Mouse (Mus musculus) frontal cortex, adult (tissue): ENCODE results near the gene Rnf31.

Source experiments
- ATAC-seq: cut with Nextera tagmentation; 2 replicates; pipeline ENCODE4 v1.9.2; 2017; ENCODE audit warnings: mild to moderate bottlenecking, moderate library complexity, mixed read lengths; ENCODE audit not compliant: low TSS enrichment

Rnf31 gene

DNA sequence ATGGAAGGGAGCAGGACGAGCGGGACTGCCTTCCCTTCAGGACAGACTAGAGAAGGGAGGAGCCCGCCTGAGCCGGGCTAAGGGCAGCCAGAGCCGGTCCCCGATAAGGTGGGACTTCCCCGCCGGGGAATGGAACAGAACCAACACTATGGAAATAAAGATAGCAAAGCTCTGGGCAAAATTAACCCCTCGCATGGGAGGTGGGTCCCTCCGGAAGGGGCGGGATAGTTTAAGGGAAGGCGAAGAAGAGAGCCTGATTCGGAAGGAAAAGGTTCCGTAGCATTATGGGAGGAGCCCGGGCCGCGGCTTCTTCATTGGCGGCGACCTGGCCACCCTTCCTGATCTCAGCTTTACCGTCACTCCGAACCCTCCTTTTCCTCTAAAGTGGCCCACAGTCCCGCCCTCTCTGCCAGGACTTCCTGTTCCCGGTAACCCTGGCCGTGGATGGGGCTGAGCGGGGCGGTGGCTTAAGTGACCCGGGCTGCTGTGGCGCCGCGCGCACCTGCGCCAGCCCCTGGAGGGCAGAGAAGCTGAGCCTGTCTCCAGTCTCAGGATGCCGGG lies at the start of gene Rnf31:
Rnf31 (plus strand) TSS at position 378 of the 561 bp plus-strand sequence.
- peak; percentile 88 for ATAC-seq

GRCm38 (mm10) chr14:55542268-55542667 lies 49.2 kb upstream of the Rnf31 start:
- no peak for ATAC-seq

- ATAC-seq = no peak
Measured at GRCm38 (mm10) chr14:55544334-55544733, 47.2 kb upstream of the Rnf31 start.

- ATAC-seq = no peak
Measured at GRCm38 (mm10) chr14:55550191-55550590, 41.3 kb upstream of the Rnf31 start.

DNA sequence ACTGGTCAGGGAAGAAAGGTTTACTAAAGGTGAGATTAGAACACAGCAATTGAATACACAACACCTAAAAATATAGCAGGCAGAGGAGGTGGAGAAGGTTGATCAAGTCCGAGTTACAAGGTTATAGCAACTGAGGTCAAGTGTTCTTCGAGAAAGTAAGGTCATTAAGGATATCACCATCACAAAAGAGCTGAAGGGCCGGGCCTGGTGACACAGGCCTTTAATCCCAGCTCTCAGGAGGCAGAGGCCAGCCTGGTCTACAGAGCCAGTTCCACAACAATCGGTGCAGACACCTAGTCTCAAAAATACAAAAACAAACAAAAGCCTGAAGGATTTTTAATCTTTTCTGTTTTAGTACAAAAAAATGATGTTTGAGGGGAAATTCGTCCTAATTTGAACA lies 40.2 kb upstream of the Rnf31 start:
- no peak for ATAC-seq

- no peak for ATAC-seq
Measured at GRCm38 (mm10) chr14:55551794-55552193, 39.7 kb upstream of the Rnf31 start.

- no peak for ATAC-seq
Measured at GRCm38 (mm10) chr14:55554635-55555034, 36.9 kb upstream of the Rnf31 start.

DNA sequence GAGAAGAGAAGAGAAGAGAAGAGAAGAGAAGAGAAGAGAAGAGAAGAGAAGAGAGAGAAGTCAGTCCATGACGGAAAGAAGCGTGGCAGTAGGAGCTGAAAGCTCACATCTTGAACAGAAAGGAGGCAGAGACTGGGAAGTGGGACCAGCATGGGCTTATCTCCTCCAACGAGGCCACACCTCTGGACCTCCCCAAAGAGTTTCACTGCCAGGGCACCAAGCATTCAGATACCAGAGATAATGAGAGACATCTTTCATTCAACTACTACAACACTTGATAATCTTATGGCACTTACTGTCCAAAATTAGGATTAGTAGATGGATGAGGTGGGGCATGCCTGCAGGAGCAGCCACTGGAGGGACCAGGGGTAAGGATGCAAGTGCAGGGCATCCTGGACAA lies 35.7 kb upstream of the Rnf31 start:
- ATAC-seq = no peak

- no peak for ATAC-seq
Measured at GRCm38 (mm10) chr14:55557003-55557402, 34.5 kb upstream of the Rnf31 start.

- no peak for ATAC-seq
Measured at GRCm38 (mm10) chr14:55557587-55557986, 33.9 kb upstream of the Rnf31 start.

DNA sequence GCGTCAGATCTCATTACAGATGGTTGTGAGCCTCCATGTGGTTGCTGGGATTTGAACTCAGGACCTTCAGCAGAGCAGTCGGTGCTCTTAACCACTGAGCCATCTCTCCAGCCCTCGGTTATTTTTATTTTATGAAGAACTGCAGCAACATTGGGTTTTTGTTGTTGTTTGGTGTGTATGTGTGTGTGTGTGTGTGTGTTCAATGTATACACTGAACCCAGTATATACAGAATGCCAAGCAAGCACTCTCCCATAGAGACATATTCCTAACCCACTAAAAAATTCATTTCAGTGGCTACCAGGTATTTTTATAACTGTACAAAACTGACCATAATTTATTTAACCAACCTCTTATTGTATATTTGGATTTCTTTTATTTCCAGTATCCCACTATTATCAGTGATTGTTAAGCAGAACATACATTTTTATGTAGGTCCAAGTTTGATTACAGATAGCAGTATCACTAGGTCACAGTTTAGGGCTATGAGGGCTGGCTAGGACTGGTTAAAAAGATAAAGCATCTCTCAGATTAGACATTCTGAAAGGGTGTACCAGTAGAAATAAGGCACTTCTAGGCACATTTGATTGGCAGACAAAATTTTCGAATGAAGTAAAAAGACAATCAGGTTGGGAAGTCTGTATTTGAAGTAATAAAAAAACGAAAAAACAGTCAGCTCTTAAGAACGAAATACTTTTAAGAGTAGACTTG lies 32.6 kb upstream of the Rnf31 start:
- no peak for ATAC-seq

DNA sequence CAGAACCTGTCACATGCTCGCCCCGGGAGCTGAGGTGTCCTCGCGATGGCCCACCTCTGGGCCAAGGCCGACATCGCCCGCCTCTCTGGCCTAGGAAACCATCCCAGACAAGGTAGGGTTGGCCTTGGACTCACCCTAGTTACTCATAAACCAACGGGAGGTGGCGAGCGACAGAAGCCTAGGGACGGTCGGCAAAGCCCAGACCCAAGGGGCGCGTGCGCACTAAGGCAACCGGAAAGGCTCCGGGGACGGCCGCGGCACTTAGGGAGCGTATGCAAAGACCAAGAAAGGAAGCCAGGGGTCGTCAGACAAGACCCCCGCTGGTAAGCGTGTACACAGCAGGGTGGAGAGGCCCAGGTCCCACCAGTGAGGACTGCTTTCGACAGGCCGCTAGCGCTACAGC lies 31.7 kb upstream of the Rnf31 start, which contains the start of gene Dcaf11:
Dcaf11 (plus strand) TSS at position 208 of the 403 bp plus-strand sequence.
- ATAC-seq = peak; percentile 77

GRCm38 (mm10) chr14:55560202-55561073 lies 31.1 kb upstream of the Rnf31 start, which contains the start of gene A730061H03Rik:
Gene A730061H03Rik (minus strand): TSS chr14:55560406.
- peak; percentile 88 for ATAC-seq

- ATAC-seq = no peak
Measured at GRCm38 (mm10) chr14:55561860-55562259, 29.6 kb upstream of the Rnf31 start.

GRCm38 (mm10) chr14:55563249-55563648 lies 28.3 kb upstream of the Rnf31 start:
- no peak for ATAC-seq

GRCm38 (mm10) chr14:55565748-55566147 lies 25.8 kb upstream of the Rnf31 start:
- ATAC-seq = no peak

DNA sequence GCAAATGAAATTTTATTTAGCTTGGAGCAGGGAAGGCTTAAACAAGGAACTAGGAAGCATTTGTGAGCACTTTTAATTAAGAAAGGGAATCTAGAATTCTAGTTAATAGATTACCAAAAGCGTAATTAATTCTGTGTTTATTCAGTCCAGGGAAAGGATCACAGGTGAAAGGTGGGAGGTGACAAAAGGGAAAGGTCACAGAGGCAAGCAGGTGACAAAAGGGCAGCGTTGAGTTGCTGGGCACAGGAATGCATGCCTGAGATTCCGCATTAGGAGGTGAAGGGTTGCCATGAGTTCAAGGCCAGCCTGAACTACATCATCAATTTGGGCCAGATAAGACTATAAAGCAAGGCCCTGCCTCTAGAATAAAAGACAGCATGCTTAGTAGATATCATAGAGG lies 24.0 kb upstream of the Rnf31 start:
- no peak for ATAC-seq

DNA sequence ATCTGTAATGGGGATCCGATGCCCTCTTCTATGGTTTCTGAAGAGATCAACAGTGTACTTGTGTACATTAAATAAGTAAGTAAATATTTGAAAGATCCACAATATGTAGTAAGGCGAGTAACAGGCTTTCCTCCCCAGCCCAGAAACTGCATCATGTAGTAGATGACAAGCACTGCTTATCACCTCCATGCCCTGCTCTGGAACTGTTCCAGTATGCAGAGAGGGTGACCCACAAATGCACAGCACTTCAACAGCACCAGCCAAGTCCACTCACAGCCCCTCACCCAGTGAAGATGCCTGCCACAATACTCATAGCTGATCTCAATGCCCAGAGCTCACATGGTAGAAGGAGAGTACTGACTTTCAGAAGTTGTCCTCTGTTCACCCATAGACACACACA lies 20.9 kb upstream of the Rnf31 start:
- no peak for ATAC-seq

GRCm38 (mm10) chr14:55571760-55572159 lies 19.7 kb upstream of the Rnf31 start:
- ATAC-seq = no peak

GRCm38 (mm10) chr14:55575302-55575701 lies 16.2 kb upstream of the Rnf31 start, which contains the start of gene Fitm1:
Gene Fitm1 (plus strand): TSS chr14:55575617.
- no peak for ATAC-seq

DNA sequence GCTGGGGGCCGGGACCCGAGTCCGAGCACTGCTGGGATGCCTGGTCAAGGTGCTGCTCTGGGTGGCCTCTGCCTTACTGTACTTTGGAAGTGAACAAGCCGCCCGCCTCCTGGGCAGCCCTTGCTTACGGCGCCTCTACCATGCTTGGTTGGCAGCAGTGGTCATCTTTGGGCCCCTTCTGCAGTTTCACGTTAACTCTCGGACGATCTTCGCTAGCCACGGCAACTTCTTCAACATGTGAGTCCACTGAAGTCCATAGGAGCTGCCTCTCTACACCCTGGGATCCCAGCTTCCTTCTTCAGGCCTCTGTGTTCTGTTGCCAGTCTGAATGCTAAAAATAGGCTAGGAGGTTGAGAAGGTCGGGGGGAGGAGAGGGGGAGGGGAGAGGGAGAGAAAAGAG lies 15.8 kb upstream of the Rnf31 start:
- ATAC-seq = no peak

- no peak for ATAC-seq
Measured at GRCm38 (mm10) chr14:55576376-55576775, 15.1 kb upstream of the Rnf31 start.
